Mouse (Mus musculus) urinary bladder, postnatal 25 days (tissue): ENCODE data around the gene Cth.
A peak's percentile ranks its signal among the peaks of the same experiment; 100 is the strongest.

Experiments
- DNase-seq: peaks from one replicate; pipeline ENCODE4 v3.0.0; 2022; ENCODE audit warnings: low spot score

Cth gene

DNA sequence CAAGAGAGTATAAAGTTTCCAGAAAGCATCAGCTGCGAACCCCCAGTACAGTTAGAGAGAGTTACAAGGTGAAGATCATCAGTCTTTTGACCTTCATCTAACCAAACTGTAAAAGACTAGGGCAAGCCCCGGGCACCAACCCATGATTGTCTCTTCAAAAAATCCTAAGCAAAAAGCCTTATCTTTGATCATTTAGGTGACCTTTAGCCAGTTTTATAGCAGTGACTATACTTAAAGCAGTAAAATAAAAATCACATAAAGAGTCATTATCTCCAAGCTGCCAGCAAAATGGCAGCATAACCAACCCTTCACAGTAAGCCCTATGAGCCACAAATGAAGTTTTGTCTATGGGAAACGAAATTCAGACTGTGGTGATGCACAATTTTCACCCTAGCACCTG lies 14.6 kb downstream of the Cth start:
- DNase-seq, result no peak

DNA sequence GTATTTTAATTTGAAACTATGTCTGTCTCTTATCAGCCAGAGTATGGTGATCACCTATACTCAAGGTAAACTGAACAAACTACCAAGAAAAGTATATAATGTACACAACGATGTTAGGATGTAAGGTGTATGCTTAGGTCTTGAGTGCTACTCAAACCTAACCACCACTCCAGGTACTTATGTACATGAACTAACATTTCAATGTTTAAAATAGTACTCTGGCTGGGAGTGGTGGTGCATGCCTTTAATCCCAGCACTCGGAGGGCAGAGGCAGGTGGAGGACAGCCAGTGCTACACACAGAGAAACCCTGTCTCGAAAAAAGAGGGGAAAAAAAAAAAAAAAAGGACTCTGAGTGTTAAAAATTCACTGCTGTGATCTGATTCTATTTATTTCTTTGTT lies 16.7 kb downstream of the Cth start:
- no peak for DNase-seq

DNA sequence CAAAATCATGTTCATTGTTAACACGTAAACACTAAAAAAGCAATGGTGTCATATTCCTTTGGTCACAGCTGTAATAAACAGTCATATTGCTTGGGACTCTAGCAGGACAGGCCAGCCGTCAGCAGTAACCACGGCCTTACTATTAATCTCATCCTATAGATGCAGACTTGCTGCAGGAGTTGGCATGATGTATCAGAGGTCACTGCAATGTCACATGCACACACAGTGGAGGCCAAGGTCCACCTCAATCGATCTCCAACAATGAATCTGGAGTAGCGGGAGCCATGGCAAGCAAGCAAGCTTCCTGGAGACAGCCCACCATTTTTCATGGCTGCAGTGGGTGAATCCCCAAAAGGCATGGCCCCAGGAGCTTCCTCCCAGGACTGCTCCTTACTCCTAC lies 23.2 kb downstream of the Cth start:
- no peak for DNase-seq

- DNase-seq, result no peak
Measured at GRCm38 (mm10) chr3:157899986-157900385, 24.9 kb downstream of the Cth start.

DNA sequence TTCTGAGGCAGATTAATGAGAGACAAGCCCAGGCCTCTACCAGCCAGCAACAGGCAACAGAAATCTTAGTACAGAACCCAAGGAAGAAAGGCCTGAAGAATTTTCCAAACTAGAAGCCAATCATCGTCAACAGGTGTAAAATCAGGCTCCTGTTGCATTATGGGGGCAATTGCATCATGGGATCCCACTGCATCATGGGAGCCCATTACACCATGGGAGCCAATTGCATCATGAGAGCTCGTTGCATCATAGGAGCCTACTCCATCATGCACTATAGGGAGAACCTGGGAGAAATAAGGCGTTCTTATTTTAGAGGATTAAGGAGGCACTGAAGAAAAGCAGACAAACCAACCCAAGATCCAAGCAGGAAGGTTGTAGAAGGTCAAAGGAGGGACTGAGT lies 27.2 kb downstream of the Cth start:
- no peak for DNase-seq

DNA sequence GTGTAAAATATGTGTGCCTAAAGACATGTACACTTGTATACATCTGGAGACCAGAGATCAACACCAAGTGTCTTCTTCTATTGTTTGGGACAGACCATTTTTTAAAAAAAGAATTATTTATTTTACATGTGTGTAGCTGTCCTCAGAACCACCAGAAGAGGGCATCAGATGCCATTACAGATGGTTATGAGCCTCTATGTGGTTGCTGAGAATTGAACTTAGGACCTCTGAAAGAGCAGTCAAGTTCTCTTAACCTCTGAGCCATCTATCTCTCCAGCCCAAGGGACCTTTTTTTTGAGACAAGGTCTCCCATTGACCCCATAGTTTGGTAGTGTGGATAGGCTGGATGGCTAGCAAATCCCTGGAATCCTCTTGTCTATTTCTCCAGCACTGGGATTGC lies 33.1 kb downstream of the Cth start:
- DNase-seq, result no peak

DNA sequence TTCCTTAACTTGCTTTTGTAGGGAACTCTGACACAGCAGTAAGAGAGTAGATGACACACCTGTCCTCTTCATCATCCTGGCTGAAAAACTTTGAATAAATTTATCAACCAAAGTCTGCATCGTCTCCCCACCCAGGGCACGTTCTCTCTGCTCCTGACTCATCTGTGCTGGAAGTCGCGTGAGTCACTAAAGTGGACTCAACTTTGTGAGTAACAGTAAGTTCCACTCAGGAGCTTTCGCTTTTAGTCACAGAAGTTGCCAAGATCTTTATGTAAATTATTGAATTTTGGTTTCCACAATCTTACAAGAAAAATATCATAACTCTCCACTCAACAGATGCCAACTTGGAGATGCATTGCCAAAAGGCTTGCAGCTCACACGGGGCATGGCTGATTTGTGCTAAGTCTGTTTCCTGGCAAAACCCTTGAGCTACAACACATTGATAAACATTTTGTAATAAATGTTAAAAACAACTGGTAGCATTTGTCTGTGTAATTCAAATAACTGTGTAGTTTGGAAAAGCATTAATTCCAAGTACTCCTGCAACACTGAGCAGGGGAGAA lies 40.7 kb downstream of the Cth start:
- DNase-seq, result no peak

- DNase-seq, result no peak
Measured at GRCm38 (mm10) chr3:157883085-157883484, 41.8 kb downstream of the Cth start.

GRCm38 (mm10) chr3:157881992-157882391 lies 42.9 kb downstream of the Cth start:
- no peak for DNase-seq

GRCm38 (mm10) chr3:157880983-157881382 lies 43.9 kb downstream of the Cth start:
- DNase-seq, result no peak

- no peak for DNase-seq
Measured at GRCm38 (mm10) chr3:157877847-157878246, 47.0 kb downstream of the Cth start.

DNA sequence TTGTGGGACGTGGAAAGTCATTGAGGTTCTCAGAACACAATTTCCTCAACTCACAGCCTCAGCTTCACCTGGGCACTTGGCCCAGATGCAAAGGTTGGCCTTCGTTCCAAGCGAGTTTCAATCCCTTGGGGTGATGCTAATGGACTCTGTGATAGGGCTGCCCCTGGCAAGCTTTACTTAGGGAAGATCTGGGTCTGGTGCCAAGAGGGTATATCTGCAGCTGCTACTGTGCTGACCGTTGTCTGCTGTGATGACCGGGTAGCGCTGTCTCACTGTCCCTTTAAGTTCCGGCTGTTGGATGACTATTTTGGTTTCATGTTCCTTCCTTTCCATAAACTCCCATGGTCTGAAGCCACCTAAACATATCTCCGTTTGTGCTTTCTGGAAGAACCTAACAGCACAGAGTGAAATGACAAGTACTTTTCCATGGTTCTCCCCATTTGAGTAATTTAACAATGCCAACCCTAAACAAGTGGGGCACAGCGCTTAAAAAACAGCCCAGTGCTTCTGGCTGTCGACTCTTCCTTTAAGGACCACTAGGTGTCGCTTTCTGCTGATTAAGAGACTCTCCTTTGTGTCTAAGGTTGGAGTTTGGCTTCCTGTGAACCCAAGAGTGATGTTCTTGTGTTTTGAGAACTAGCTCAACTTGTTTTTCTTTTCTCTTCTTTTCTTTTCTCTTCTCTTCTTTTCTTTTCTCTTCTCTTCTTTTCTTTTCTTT lies 48.3 kb downstream of the Cth start:
- peak; percentile 29 for DNase-seq

GRCm38 (mm10) chr3:157872897-157873296 lies 52.0 kb downstream of the Cth start:
- no peak for DNase-seq

DNA sequence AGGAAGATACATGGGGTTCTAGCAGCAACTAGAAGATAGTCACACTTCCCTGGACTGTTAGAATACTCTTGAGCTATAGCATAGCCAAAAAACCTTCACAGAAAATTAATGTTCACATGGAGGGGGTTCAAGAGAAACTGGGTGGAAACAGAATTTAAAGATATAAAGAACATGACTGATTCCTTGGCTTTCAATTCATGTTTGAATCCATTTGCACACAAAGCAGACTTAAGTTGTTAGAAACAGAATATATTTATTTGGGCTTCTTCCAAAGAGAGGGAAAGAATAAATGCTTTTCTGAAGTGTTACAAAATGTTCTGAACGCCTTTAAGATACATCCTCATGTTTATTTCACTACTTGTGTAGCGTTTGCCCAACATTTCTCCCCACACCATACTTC lies 57.0 kb downstream of the Cth start:
- DNase-seq, result no peak

DNA sequence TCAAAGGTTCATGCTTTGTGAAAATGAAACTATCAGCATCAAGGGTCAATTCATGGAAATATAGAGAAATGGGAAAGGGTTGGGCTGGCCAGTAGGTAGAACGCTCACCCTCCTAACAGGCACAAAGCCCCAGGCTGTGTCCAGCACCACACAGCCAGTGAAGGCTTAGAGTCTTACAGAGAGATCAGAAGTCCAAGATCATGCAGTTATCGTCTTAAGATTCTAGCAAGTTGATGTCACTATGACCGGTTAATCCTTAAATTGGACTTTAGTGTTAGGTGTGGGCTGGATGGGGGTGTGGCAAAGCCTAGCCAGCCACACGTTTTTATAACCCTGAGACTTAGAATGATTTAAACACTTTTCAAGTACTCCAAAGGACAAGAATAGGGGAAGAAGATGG lies 58.6 kb downstream of the Cth start:
- no peak for DNase-seq

- no peak for DNase-seq
Measured at GRCm38 (mm10) chr3:157865848-157866247, 59.0 kb downstream of the Cth start.

DNA sequence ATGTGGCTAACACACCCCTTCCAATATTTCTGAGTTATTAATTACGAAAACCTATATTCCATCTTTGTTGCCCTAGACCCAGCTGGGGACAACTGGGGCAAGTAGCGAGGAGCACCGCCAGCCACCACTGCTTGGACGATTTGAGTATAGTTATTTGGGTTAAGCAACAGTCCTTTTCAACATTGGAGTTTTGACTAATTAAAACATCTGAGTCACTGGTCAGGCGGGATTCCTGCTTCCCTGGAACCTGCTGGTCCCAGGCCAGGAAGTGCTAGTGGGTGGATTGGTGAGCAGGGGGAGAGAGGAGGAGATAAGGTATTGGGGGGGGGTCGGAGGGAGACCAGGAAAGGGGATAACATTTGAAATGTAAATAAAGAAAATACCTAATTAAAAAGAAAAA lies 59.4 kb downstream of the Cth start:
- no peak for DNase-seq

DNA sequence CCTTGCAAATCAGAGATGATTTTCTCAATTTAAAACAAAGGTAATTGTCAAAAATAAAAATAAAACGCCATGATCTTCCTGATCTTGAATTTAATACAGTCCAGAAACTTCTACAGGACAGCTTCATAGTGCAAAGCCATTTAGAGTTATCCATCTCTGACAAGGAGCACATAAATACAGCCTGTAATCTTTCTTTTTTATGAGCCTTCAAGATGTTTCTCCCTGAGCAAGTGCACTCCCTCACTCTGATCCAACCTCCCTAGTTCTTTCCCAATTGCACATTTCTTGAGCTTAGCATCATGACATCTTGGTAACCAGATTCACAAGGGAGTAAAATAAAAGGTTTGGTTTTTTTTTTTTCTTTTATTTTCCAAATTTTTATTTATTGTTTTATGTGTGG lies 72.1 kb downstream of the Cth start:
- DNase-seq, result no peak

DNA sequence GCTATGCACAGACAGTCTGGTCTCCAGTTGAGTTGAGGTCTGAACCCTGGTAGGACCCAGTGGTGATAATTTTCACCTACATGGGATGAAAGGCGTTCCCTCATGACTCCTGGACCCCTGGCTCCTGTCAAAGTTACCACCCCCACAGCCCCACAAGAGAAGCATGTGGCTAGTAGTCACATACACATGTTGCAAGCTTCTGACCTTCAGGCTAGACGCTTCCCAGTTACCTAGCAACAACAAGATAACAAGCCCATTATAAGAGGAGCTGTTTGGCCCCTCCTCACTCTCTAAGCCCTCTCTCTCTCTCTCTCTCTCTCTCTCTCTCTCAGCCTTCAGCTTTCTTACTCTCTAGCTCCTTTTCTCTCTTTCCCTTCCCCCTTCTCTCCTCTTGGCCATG lies 76.4 kb downstream of the Cth start:
- DNase-seq, result no peak

DNA sequence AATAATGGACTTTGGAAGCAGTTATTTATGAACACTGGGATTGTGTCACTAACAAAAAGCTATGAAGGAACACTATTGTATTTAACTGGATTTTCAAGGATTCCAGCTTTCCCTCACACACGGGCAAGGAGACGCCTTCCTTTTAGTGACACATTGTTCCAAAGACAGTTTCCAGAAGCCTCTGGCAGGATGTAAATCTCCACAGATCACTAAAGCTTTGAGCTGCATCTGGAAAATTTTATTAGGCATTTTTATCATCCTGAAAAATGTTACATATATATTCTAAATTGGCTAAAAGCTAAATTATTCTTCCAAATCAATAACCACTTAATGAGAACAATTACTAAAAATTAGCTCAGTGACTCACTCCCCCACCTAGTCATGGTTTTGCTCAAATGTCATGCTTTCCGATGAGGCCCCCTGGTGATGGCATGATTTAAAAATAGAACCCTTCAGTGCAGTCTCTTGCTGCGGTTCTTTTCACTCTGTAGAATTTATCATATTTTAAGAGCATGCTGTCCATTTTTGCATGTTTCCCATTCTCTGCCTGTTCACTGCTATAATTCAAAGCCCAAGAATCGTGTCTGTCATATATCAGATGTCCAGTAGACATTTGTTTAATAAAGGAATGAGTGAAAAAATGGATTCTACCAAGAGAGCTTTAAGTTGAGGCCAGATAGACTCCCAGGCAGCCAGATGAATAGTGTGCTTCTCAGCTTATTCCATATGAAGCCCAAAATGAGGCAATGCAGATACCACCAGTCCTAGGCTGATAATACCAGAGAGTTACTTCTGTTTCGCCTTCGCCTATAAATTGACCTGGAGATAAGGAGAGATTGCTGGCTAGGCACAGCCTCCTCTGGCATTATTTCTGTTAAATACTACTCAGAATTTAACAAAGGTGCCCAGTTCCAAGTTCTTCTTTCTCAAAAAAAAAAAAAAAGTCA lies 77.3 kb downstream of the Cth start:
- DNase-seq, result no peak
